Mouse (Mus musculus) kidney, adult 8-10 months (tissue): ENCODE data around the gene Erbb3.

Source experiments
- DNase-seq, 2 experiments: peaks; one replicate each; pipeline ENCODE4 v3.0.0; 2022

Erbb3 gene

DNA sequence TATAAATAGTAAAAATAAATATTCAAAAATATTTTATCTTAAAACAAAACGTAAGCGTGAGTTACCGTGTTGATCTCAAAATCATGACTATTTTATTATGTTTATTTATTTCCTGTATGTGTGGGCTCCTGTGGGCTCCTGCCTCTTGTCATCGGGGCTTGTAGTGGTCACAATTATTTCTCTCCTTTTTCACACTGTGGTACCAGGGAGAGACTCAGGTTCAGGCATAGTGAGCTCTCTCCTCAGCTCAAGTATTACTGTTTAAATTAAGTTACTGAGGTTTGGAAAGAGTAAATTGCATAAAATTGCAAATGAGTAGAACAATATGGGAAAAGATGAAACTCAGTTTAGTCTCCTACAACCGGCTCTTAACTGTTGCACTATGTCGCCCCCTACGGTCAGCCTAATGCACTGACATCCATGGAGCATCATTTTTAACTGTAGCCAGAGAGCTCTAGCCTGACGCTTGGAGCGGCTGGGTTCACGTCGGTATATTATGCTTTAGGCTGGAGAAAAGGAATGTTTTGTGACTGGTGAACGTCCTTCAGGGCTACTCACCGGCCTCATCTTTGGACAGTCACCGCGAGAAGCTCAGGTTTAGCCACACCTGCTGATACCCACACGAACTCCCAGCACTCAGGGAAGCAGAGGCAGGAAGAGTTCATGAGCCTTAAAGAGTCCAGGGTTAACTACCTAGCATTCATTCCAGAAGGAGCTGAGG lies 23.1 kb upstream of the Erbb3 start:
- DNase-seq: peak; percentile 56 to 73

GRCm38 (mm10) chr10:128606483-128606882 lies 17.0 kb upstream of the Erbb3 start:
- DNase-seq: no peak

GRCm38 (mm10) chr10:128602470-128603128 lies 13.1 kb upstream of the Erbb3 start:
- DNase-seq: no peak

- no peak for DNase-seq
Measured at GRCm38 (mm10) chr10:128601499-128601898, 12.0 kb upstream of the Erbb3 start.

DNA sequence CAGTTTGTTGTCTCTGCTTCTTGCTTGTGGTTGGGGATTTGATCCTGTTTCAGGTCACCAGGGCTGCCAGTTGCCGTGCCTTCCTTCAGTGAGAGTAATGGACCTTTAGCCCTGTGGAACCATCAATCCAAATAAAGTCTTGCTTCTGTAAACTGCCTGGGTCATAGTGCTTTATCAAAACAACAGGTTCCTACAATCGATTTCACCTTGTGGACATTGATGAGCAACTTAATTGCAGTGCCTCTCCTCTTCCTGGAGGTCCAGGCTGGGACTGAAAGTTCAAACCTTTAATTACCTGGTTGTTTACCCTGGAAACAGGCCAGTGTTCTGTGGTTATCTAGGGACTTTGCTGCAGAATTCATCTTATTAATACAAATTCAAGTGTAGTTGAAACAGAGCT lies 9.0 kb upstream of the Erbb3 start:
- no peak for DNase-seq

GRCm38 (mm10) chr10:128592797-128593196 lies 3.3 kb upstream of the Erbb3 start:
- DNase-seq: no peak

DNA sequence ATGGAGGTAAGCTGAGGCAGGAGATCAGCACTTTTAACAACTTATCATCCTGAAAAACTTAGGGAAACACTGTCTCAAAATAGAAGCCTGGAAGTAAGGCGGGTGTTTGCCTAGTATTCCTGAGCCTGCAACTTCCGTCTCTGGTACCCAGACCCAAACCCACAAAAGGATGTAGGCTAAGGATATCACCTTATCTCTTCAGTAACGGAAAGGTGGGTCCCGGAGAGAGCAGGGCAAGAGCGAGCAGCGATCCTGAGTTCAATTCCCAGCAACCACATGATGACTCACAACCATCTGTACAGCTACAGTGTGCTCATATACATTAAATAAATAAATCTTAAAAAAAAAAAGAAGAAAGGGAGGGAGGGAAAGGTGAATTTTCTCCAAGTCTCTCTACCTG lies 2.0 kb upstream of the Erbb3 start:
- no peak for DNase-seq

DNA sequence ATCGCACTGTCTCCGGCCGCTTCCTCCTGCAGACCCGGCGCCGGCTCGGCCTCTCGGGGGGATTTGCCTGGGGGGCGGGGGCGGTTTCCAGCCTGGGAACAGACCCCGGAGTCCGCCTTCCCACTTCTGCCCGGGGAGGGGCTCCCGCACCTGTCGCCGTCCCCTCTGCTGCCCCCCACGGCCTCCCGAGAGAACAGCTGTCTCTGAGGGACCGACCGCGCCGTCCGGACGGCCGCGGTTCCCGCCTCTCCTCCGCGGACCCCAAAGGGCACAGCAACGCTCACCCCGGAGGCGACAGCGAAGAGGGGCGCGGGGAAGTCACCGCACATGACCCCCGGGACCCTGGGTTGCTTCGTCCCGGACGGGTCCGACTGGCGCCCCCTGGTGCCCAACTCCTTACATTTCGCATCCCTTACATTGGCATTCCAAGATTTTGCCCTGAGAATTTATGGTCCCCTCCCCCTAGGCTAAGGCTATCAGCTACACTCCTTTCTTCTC lies 790 bp upstream of the Erbb3 start:
- peak; percentile 59 to 71 for DNase-seq

DNA sequence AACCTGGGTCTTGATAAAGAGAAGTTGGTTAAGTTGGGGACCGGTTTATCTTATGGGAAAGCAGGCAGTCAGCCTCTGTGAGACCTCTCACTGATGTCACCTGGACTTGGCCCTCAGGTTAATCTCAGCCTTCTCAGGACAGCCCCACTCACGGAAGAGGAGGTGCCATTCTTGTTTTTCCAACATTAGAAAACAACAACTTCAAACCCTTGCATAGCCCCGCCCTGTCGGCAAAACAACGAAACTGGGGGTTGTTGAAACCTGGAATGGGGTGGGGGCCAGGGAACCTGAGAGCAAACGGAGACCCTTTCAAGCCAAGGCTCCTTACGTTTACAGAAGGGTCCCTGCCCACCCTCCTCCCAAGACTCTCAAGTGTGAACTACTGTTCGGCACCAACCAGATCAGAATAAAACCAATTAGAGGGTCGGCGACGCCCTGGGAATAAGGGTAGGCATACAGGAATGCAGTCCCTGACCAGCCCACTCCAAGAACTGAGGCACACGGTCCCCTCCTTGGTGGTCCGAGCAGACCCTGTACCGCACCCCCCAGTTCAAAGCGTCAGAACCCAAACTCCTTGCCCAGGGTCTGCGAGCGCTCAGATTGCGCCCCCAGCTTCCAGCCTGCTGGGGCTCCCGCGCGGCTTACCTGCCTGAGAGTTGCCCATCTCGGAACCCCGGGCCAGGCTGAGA lies 533 bp downstream of the Erbb3 start:
- DNase-seq: peak; percentile 73 to 74

GRCm38 (mm10) chr10:128588136-128588535 lies 1.3 kb downstream of the Erbb3 start:
- DNase-seq: peak in 1 of 2 experiments; percentile 30

- peak; percentile 80 to 86 for DNase-seq
Measured at GRCm38 (mm10) chr10:128587697-128588096, 1.8 kb downstream of the Erbb3 start.

- no peak for DNase-seq
Measured at GRCm38 (mm10) chr10:128587120-128587519, 2.3 kb downstream of the Erbb3 start.

GRCm38 (mm10) chr10:128586546-128586945 lies 2.9 kb downstream of the Erbb3 start:
- no peak for DNase-seq

DNA sequence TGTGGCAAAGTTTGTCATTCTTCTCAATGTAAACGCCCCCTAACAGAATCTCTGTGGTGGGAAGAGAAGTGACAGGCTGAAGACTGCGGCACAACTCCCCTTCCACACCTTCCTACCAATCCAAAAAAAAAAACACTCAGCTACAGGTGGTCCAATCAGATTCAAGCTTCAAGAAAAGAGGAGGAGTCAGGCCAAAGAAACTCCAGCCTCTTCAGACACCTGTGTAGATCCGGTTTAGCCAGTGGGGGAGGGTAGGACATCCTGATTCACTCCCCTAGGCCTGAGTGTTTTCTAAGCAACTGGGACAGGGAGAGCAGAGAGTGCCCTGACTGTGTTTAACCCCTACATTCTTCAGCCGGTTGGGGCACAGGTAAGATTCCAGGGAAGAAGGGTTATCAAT lies 5.1 kb downstream of the Erbb3 start:
- DNase-seq: peak; percentile 65 to 80

DNA sequence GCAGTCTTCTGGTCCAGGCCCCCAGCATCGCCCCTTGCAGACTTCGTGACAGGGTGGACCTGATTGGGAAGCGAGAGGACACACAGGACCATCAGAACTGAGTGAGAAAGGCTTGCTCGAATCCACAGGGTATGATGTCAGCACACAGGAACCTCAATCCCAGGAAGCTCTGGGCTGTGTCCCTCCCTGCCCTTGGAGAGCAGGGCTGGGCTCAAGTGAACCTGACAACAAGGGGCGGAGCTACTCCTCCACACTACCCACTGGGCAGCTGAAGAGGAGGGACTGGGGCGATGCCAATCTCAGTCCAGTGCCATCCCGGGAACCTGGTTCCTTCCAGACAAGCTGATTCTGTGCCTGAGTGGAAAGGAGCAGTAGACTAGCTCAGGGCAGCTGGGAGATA lies 5.8 kb downstream of the Erbb3 start:
- DNase-seq: peak; percentile 90 to 94

DNA sequence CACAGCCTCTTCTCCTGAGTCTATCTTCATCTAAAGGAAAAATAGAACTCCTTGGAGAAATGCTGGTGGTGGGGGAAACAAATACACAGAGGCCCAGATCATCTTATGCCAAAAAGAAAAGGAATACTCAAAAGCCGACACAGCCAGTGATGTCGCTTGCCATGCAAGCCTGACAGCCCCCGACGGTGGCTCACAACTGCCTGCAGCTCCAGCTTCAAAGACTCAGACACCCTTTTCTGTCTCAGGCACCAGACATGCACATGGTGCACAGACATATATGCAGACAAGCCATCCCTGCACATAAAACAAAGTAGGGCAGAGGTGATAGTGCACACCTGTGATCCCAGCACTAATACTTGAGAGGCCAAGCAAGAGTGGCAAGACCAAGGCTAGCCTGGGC lies 9.7 kb downstream of the Erbb3 start:
- DNase-seq: no peak

DNA sequence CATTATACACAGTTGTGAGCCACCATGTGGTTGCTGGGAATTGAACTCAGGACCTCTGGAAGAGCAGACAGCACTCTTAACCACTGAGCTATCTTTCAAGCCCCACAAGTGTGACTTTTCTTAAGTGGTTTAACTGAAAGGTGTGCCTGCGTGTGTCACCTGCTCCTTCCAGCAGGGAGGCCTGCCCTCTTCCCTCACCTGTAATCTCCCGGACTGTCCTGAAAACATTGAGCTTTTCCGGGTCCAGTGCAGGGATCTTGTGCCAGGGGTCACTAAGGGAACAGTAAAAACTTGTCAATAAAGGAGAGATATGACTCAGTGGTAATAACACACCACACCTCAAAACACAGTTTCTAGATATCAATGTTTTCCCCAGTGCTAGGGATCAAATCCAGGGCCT lies 10.2 kb downstream of the Erbb3 start:
- no peak for DNase-seq

DNA sequence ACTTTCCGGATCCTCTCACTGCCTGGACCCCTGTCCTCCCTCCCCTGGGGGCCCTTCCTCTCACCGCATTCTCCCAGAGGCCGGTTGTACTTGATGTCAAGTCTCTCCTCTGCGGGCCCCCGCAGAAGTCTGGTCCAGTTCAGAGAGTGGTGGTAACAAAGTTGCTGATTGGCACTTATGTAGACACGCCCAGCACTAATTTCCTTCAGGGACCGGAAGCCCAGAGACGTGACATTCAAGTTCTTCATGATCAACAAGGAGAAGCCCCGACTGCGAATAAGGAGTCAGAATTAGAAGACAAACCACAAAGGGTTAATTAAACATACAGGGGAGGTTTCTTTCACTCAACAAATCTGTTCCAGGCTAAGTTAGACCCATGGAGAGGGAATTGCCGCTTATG lies 11.1 kb downstream of the Erbb3 start:
- no peak for DNase-seq

- peak in 1 of 2 experiments; percentile 26 for DNase-seq
Measured at GRCm38 (mm10) chr10:128575063-128575462, 14.4 kb downstream of the Erbb3 start.

GRCm38 (mm10) chr10:128565788-128566531 lies 23.5 kb downstream of the Erbb3 start, which contains the start of gene Pa2g4:
Pa2g4 (minus strand) TSS chr10:128565987.
- peak; percentile 99 for DNase-seq

DNA sequence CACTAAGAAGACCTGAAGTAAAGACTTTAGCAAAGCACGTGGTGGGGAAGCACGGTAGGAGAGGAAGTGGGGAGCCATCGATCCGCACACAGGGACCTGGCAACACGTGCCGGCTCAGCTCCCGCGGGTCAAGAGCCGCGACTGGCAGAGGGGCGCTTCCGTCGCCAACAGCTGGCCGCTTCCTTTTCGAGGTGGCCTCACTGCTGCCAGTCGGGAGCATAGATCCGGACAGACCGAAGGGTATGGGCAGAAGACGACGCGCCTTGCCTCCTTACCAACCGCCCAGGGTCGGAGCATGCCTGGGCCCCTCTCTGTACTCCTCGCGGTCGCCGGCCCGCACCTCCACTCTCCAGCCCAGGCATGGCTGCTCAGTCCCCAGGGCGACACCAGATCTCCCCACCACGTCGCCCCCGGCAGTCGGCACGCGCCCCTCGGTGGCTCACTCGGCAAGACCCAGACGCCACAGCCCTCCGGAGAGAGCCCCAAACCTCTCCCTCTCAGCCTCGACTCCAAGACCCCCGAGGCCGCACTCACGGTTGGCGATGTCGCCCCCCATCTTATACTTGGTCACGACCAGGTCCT lies 24.2 kb downstream of the Erbb3 start:
- peak in 1 of 2 experiments; percentile 28 for DNase-seq

DNA sequence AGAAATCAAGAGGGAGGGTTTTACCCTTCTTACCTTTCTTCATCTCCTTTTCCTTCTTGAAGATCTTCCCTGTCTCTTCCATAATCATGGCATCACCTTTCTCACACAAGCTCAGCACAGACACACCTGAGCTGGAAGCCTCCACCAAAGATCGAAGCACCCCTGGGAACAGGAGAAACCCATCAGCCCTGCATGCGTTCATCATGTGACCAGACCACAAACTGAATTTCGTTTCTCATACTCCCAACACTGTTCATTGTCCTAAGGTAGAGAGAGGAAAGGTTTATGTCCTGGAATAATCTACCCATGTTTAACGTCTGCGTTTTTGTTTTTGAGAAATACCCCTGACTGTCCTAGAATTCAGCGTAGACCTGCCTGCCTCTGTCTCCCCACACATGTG lies 25.9 kb downstream of the Erbb3 start:
- DNase-seq: no peak

GRCm38 (mm10) chr10:128556963-128557362 lies 32.5 kb downstream of the Erbb3 start:
- no peak for DNase-seq
